Mouse (Mus musculus): ENCODE measurements around the gene Nkd2. TPM values are rescaled to one million over a fixed set of nuclear protein-coding genes. Genes with fewer than 3 reads are reported as not detected.

The Nkd2 gene
- polyA plus RNA-seq, 1 experiment = 19.3 TPM

DNA sequence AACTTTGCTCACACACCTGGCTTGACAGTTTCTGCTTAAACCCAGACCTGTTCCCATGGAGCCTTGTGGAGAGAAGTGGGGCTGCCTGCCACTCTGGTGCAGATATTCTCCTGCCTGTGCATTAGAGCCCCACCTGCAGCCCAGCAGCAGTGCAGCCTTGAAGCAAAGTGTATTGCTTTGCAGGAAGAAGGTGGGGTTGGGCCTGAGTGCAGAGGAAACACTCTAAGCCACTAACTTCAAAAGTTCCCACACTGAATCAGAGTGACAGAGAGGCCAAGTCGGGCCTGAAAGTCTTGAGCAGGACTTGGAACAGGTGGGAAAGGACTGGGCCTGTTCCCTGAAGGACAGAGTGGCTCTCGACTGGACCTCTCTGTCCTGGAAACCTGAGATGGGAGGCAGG is 74.8 kb downstream of the Nkd2 start:
- TF ChIP-seq CTCF (IDR thresholded peaks at IDR 0.05; ENCODE audit: borderline replicate concordance, extremely low read depth, insufficient read depth, insufficient read length) (no peak), POLR2A (IDR thresholded peaks at IDR 0.05; ENCODE audit: borderline replicate concordance, extremely low read depth, insufficient read depth, insufficient read length, poor library complexity, severe bottlenecking) (no peak)
- no peak for DNase-seq (ENCODE audit: low read depth)

DNA sequence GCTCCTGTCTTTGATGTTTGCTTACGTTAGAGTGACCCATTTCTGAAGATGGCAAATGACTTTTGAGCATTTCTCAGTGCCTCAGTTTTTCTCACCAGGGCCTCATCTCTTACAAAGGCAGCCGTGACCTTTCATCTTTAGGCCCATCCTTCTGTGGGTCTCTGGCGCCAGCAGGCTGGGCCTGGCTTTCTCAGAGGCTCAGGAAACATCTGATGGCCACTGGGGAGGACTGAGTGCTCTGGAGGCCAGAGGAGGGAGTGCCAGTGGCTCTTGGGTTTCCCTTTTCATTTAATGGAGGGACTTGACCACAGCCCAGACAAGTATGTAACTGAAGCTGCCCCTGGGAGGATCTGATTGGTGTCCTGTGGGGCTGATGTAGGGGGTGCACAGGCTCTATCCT is 76.3 kb downstream of the Nkd2 start:
- no peak for DNase-seq (ENCODE audit: low read depth)
- TF ChIP-seq POLR2A (IDR thresholded peaks at IDR 0.05; ENCODE audit: borderline replicate concordance, extremely low read depth, insufficient read depth, insufficient read length, poor library complexity, severe bottlenecking) (no peak), CTCF (IDR thresholded peaks at IDR 0.05; ENCODE audit: borderline replicate concordance, extremely low read depth, insufficient read depth, insufficient read length) (no peak)

DNA sequence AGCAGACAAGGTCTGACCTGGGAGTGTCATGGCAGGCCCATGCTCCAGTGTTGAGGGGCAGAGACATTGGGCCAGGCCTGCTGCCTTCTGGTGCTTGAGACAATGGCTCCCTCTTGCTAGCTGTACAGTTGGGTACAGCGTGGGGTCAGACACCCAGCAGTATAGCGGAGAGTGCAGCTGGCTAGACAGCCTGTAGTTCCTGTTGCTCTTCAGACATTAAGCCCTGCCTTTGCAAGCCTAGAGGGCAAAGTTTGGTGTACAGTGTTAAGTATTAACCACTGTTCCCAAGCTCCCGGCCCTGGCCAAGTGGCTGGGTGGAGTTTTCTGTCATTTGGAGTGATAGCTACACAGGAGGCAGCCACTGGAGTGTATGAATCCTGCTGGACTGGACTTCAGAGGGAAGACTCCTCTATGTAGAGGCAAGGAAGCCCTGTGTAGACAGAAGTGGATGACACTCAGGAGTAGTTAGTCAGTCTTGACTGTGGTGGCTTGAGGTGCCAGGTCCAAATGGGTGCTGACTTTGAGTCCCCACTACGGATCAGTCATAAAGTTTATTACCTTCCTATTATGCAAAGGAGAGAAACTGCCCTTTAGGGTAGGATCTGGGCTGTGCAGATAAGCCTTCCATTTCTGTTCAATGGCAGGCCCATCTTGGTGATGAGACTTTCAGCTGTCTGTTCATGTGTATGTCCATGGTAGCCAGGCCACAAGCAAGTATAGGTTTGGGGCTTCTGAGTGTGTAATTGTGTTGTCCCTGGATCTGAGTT is 77.3 kb downstream of the Nkd2 start:
- TF ChIP-seq CTCF (IDR thresholded peaks at IDR 0.05; ENCODE audit: borderline replicate concordance, extremely low read depth, insufficient read depth, insufficient read length) (no peak), POLR2A (IDR thresholded peaks at IDR 0.05; ENCODE audit: borderline replicate concordance, extremely low read depth, insufficient read depth, insufficient read length, poor library complexity, severe bottlenecking) (no peak)
- no peak for DNase-seq (ENCODE audit: low read depth)

Other genes with a start within 250 kb of the Nkd2 start
- gene Clptm1l, start 243.6 kb downstream of the Nkd2 start, polyA plus RNA-seq (2012; rRNA removed) = 138 and 161 TPM in 2 replicates
- gene Tert, start 220.7 kb downstream of the Nkd2 start, polyA plus RNA-seq (2012; rRNA removed) = 17.2 and 21.5 TPM in 2 replicates
- gene Slc6a18, start 169.6 kb downstream of the Nkd2 start, polyA plus RNA-seq (2012; rRNA removed) = not detected in 2 replicates
- gene Slc6a19, start 142.8 kb downstream of the Nkd2 start, polyA plus RNA-seq (2012; rRNA removed) = 0.19 and 0.45 TPM in 2 replicates
- gene Slc12a7, start 114.5 kb downstream of the Nkd2 start, polyA plus RNA-seq (2012; rRNA removed) = 24.8 and 33.8 TPM in 2 replicates
- 9.9 and 11.1 TPM in 2 replicates for gene Trip13, start 90.2 kb upstream of the Nkd2 start, polyA plus RNA-seq (2012; rRNA removed)
- 138 and 145 TPM in 2 replicates for gene Brd9, start 90.2 kb upstream of the Nkd2 start, polyA plus RNA-seq (2012; rRNA removed)
- gene Zdhhc11, start 116.2 kb upstream of the Nkd2 start, polyA plus RNA-seq (2012; rRNA removed) = 0.12 TPM in 1 of 2 replicates, not detected in the other
- gene Tppp, start 161.8 kb upstream of the Nkd2 start, polyA plus RNA-seq (2012; rRNA removed) = 11.2 and 14.1 TPM in 2 replicates
- 9.1 and 12.1 TPM in 2 replicates for gene Cep72, start 214.7 kb upstream of the Nkd2 start, polyA plus RNA-seq (2012; rRNA removed)